Mouse (Mus musculus) G1E-ER4 (cell line): ENCODE data around the gene Iqcj. TPM values are rescaled to one million over a fixed set of nuclear protein-coding genes. Genes with fewer than 3 reads are reported as not detected.

Experiments
- GATA1 ChIP-seq: IDR thresholded peaks from one replicate; pipeline ENCODE4 v1.8.0; 2012; ENCODE audit warnings: low read length, inconsistent platforms
- polyA plus RNA-seq: library from polyadenylated mRNA; stranded (reverse); fragments of >175 nt; gene quantifications from 2 replicates; pipeline ENCODE4 v1.2.3, GENCODE M21; 2012

Gene Iqcj
- polyA plus RNA-seq, 1 experiment: not detected

GRCm38 (mm10) chr3:68019401-68019800, 127.4 kb downstream of the Iqcj start:
- TF ChIP-seq GATA1: no peak

GRCm38 (mm10) chr3:68036097-68036496, 144.1 kb downstream of the Iqcj start:
- no peak for TF ChIP-seq GATA1

GRCm38 (mm10) chr3:68042951-68043350, 150.9 kb downstream of the Iqcj start:
- TF ChIP-seq GATA1: no peak

GRCm38 (mm10) chr3:68045475-68046416, 153.7 kb downstream of the Iqcj start:
- no peak for TF ChIP-seq GATA1

- TF ChIP-seq GATA1: no peak
Measured at GRCm38 (mm10) chr3:68053538-68053937, 161.5 kb downstream of the Iqcj start.

- no peak for TF ChIP-seq GATA1
Measured at GRCm38 (mm10) chr3:68055071-68055470, 163.1 kb downstream of the Iqcj start.

GRCm38 (mm10) chr3:68056373-68057275, 164.6 kb downstream of the Iqcj start:
- TF ChIP-seq GATA1: no peak

- TF ChIP-seq GATA1: no peak
Measured at GRCm38 (mm10) chr3:68059162-68059800, 167.3 kb downstream of the Iqcj start.

- TF ChIP-seq GATA1: no peak
Measured at GRCm38 (mm10) chr3:68064731-68065130, 172.7 kb downstream of the Iqcj start, which contains the start of gene Schip1. Schip1 (plus strand) TSS chr3:68064802.

- no peak for TF ChIP-seq GATA1
Measured at GRCm38 (mm10) chr3:68071395-68072386, 179.7 kb downstream of the Iqcj start.

GRCm38 (mm10) chr3:68077406-68077805, 185.4 kb downstream of the Iqcj start:
- TF ChIP-seq GATA1: no peak

GRCm38 (mm10) chr3:68085024-68085423, 193.0 kb downstream of the Iqcj start:
- no peak for TF ChIP-seq GATA1

GRCm38 (mm10) chr3:68092108-68092507, 200.1 kb downstream of the Iqcj start:
- no peak for TF ChIP-seq GATA1

GRCm38 (mm10) chr3:68096724-68097431, 204.9 kb downstream of the Iqcj start:
- no peak for TF ChIP-seq GATA1
